Mouse (Mus musculus): ENCODE data around the gene Car12. TPM values are rescaled to one million over a fixed set of nuclear protein-coding genes. Genes with fewer than 3 reads are reported as not detected.
A peak's percentile ranks its signal among the peaks of the same experiment; 100 is the strongest.

Car12 gene
- polyA plus RNA-seq, 1 experiment: 2.8 TPM

- no peak overlapping the region for H3K4me3 ChIP-seq (ENCODE audit: low read depth, low read length)
- no peaks in the 10 kb centered on the region for H3K27me3 ChIP-seq (ENCODE audit: control insufficient read depth, insufficient read depth, low read length)
- H3K27ac ChIP-seq (ENCODE audit: insufficient read depth, low read depth, low read length): no peak overlapping the region
- peaks cover 10% of the 10 kb centered on the region for H3K4me1 ChIP-seq (ENCODE audit: control insufficient read depth, insufficient read depth, insufficient read length, low read length)
- H3K36me3 ChIP-seq (ENCODE audit: control insufficient read depth, insufficient read depth, low read length): no peaks in the 10 kb centered on the region
- 14% methylated on average over 2 of the region's 2 CpGs for WGBS
- TF ChIP-seq CTCF (IDR thresholded peaks at IDR 0.05; ENCODE audit: extremely low read depth, insufficient read length, insufficient replicate concordance, low read depth, low read length): no peak
These were observed 39.7 kb upstream of the Car12 start for GRCm38 (mm10) chr9:66673771-66674170.

- Histone ChIP-seq H3K4me3 (ENCODE audit: low read depth, low read length) (no peak overlapping the region), H3K4me1 (ENCODE audit: control insufficient read depth, insufficient read depth, insufficient read length, low read length) (peaks cover 13% of the 10 kb centered on the region), H3K36me3 (ENCODE audit: control insufficient read depth, insufficient read depth, low read length) (no peaks in the 10 kb centered on the region), H3K27me3 (ENCODE audit: control insufficient read depth, insufficient read depth, low read length) (no peaks in the 10 kb centered on the region), H3K27ac (ENCODE audit: insufficient read depth, low read depth, low read length) (no peak overlapping the region)
- no peak for TF ChIP-seq POLR2A (IDR thresholded peaks at IDR 0.05; ENCODE audit: low read depth, low read length)
- TF ChIP-seq CTCF (IDR thresholded peaks at IDR 0.05; ENCODE audit: extremely low read depth, insufficient read length, insufficient replicate concordance, low read depth, low read length): no peak
- WGBS: 91% methylated on average over 1 of the region's 1 CpGs
These were observed 37.9 kb upstream of the Car12 start for GRCm38 (mm10) chr9:66675566-66675965.

- WGBS: 17% methylated on average over 6 of the region's 6 CpGs
- H3K27ac ChIP-seq (ENCODE audit: insufficient read depth, low read depth, low read length): peak overlapping the region; percentile 26
- peaks cover 13% of the 10 kb centered on the region for H3K4me1 ChIP-seq (ENCODE audit: control insufficient read depth, insufficient read depth, insufficient read length, low read length)
- H3K4me3 ChIP-seq (ENCODE audit: low read depth, low read length): no peak overlapping the region
- no peaks in the 10 kb centered on the region for H3K36me3 ChIP-seq (ENCODE audit: control insufficient read depth, insufficient read depth, low read length)
- TF ChIP-seq CTCF (IDR thresholded peaks at IDR 0.05; ENCODE audit: extremely low read depth, insufficient read length, insufficient replicate concordance, low read depth, low read length) (no peak), POLR2A (IDR thresholded peaks at IDR 0.05; ENCODE audit: low read depth, low read length) (no peak)
- H3K27me3 ChIP-seq (ENCODE audit: control insufficient read depth, insufficient read depth, low read length): no peaks in the 10 kb centered on the region
These were observed 33.4 kb upstream of the Car12 start for GRCm38 (mm10) chr9:66680102-66680501.

- TF ChIP-seq POLR2A (IDR thresholded peaks at IDR 0.05; ENCODE audit: low read depth, low read length) (no peak), CTCF (IDR thresholded peaks at IDR 0.05; ENCODE audit: extremely low read depth, insufficient read length, insufficient replicate concordance, low read depth, low read length) (no peak)
- H3K27ac ChIP-seq (ENCODE audit: insufficient read depth, low read depth, low read length): no peak overlapping the region
- H3K4me3 ChIP-seq (ENCODE audit: low read depth, low read length): no peak overlapping the region
- no peaks in the 10 kb centered on the region for H3K36me3 ChIP-seq (ENCODE audit: control insufficient read depth, insufficient read depth, low read length)
- 82% methylated on average over 3 of the region's 3 CpGs for WGBS
- H3K27me3 ChIP-seq (ENCODE audit: control insufficient read depth, insufficient read depth, low read length): no peaks in the 10 kb centered on the region
- peaks cover 13% of the 10 kb centered on the region for H3K4me1 ChIP-seq (ENCODE audit: control insufficient read depth, insufficient read depth, insufficient read length, low read length)
These were observed 30.7 kb upstream of the Car12 start for GRCm38 (mm10) chr9:66682822-66683221.

- TF ChIP-seq CTCF (IDR thresholded peaks at IDR 0.05; ENCODE audit: extremely low read depth, insufficient read length, insufficient replicate concordance, low read depth, low read length) (no peak), POLR2A (IDR thresholded peaks at IDR 0.05; ENCODE audit: low read depth, low read length) (no peak)
- Histone ChIP-seq H3K27ac (ENCODE audit: insufficient read depth, low read depth, low read length) (no peak overlapping the region), H3K27me3 (ENCODE audit: control insufficient read depth, insufficient read depth, low read length) (no peaks in the 10 kb centered on the region), H3K4me3 (ENCODE audit: low read depth, low read length) (no peak overlapping the region), H3K36me3 (ENCODE audit: control insufficient read depth, insufficient read depth, low read length) (no peaks in the 10 kb centered on the region), H3K4me1 (ENCODE audit: control insufficient read depth, insufficient read depth, insufficient read length, low read length) (peaks cover 2% of the 10 kb centered on the region; the same call in 1 of the 2 replicates)
- WGBS: 91% methylated on average over 6 of the region's 6 CpGs
These were observed 27.8 kb upstream of the Car12 start for GRCm38 (mm10) chr9:66685730-66686129.

GRCm38 (mm10) chr9:66687713-66688112 is 25.8 kb upstream of the Car12 start:
- Histone ChIP-seq H3K27ac (ENCODE audit: insufficient read depth, low read depth, low read length) (no peak overlapping the region), H3K27me3 (ENCODE audit: control insufficient read depth, insufficient read depth, low read length) (no peaks in the 10 kb centered on the region), H3K4me1 (ENCODE audit: control insufficient read depth, insufficient read depth, insufficient read length, low read length) (no peaks in the 10 kb centered on the region), H3K4me3 (ENCODE audit: low read depth, low read length) (no peak overlapping the region), H3K36me3 (ENCODE audit: control insufficient read depth, insufficient read depth, low read length) (no peaks in the 10 kb centered on the region)
- TF ChIP-seq CTCF (IDR thresholded peaks at IDR 0.05; ENCODE audit: extremely low read depth, insufficient read length, insufficient replicate concordance, low read depth, low read length) (no peak), POLR2A (IDR thresholded peaks at IDR 0.05; ENCODE audit: low read depth, low read length) (no peak)
- 81% methylated on average over 2 of the region's 2 CpGs for WGBS

- H3K27ac ChIP-seq (ENCODE audit: insufficient read depth, low read depth, low read length): no peak overlapping the region
- WGBS: 79% methylated on average over 4 of the region's 4 CpGs
- no peak for TF ChIP-seq POLR2A (IDR thresholded peaks at IDR 0.05; ENCODE audit: low read depth, low read length)
- no peak for TF ChIP-seq CTCF (IDR thresholded peaks at IDR 0.05; ENCODE audit: extremely low read depth, insufficient read length, insufficient replicate concordance, low read depth, low read length)
- H3K4me1 ChIP-seq (ENCODE audit: control insufficient read depth, insufficient read depth, insufficient read length, low read length): peaks cover 2% of the 10 kb centered on the region; the same call in 1 of the 2 replicates
- H3K4me3 ChIP-seq (ENCODE audit: low read depth, low read length): no peak overlapping the region
- H3K36me3 ChIP-seq (ENCODE audit: control insufficient read depth, insufficient read depth, low read length): no peaks in the 10 kb centered on the region
- H3K27me3 ChIP-seq (ENCODE audit: control insufficient read depth, insufficient read depth, low read length): no peaks in the 10 kb centered on the region
These were observed 21.7 kb upstream of the Car12 start for GRCm38 (mm10) chr9:66691683-66692305.
